Mouse (Mus musculus) lung, embryonic 14.5 days (tissue): Measurements from ENCODE around the gene Pard6b. TPM values are rescaled to one million over a fixed set of nuclear protein-coding genes. Genes with fewer than 3 reads are reported as not detected.
"Not testable (repeated sequence)": the region's sequence is repeated elsewhere in the genome, so short reads cannot be mapped to it uniquely, and the experiment has no call there.

ENCODE experiments used
- ATAC-seq: fragments of 200-750 bp; cut with Nextera tagmentation; 2 replicates; pipeline ENCODE4 v1.8.0; 2017; ENCODE audit warnings: mild to moderate bottlenecking, moderate TSS enrichment, moderate library complexity; ENCODE audit not compliant: insufficient read depth
- DNase-seq: peaks from one replicate; pipeline ENCODE4 v3.0.0-alpha.2; 2015
- H3K27ac ChIP-seq: fragments of 300-500 bp; sonication (generic); 2 replicates; pipeline ENCODE4 v1.5.1; 2014; ENCODE audit warnings: low read depth, mild to moderate bottlenecking, moderate library complexity
- H3K27me3 ChIP-seq: fragments of 300-500 bp; sonication (generic); 2 replicates; pipeline ENCODE4 v1.6.1; 2014; ENCODE audit warnings: low read length, control low read depth; ENCODE audit not compliant: insufficient read depth
- H3K36me3 ChIP-seq: fragments of 300-500 bp; sonication (generic); 2 replicates; pipeline ENCODE4 v1.6.1; 2014; ENCODE audit warnings: control low read depth; ENCODE audit not compliant: insufficient read depth
- H3K4me1 ChIP-seq: fragments of 300-500 bp; sonication (generic); 2 replicates; pipeline ENCODE4 v1.6.1; 2014; ENCODE audit warnings: antibody characterized with exemption, control low read depth; ENCODE audit not compliant: insufficient read depth
- H3K4me2 ChIP-seq: fragments of 300-500 bp; sonication (generic); 2 replicates; pipeline ENCODE4 v1.6.1; 2014; ENCODE audit warnings: mild to moderate bottlenecking
- H3K4me3 ChIP-seq: fragments of 300-500 bp; sonication (generic); 2 replicates; pipeline ENCODE4 v1.5.1; 2014; ENCODE audit warnings: low read depth, low read length
- H3K9ac ChIP-seq: fragments of 300-500 bp; sonication (generic); 2 replicates; pipeline ENCODE4 v1.6.1; 2014
- H3K9me3 ChIP-seq: fragments of 300-500 bp; sonication (generic); 2 replicates; pipeline ENCODE4 v1.6.1; 2016; ENCODE audit warnings: low read depth, low read length, control low read depth
- CTCF ChIP-seq: IDR thresholded peaks from 2 replicates; pipeline ENCODE4 v1.5.1; 2016; ENCODE audit warnings: antibody characterized with exemption, low read depth
- WGBS: fragments of 180-500 bp; shearing (Covaris S2); extraction: QIAGEN DNeasy Blood & Tissue Kit; methylation state at CpG from one replicate; pipeline ENCODE4 v1.1.7; 2014; 5-methylcytosine and 5-hydroxymethylcytosine counted together
- polyA plus RNA-seq: library from polyadenylated mRNA; unstranded; fragments of >200 nt; fragmentation: Nextera tagmentation; extraction: Ambion mirVana; gene quantifications from 2 replicates; pipeline ENCODE4 v1.2.1, GENCODE M21; 2014

Gene Pard6b
- polyA plus RNA-seq, 1 experiment from 2014 or later = 14.1 TPM

DNA sequence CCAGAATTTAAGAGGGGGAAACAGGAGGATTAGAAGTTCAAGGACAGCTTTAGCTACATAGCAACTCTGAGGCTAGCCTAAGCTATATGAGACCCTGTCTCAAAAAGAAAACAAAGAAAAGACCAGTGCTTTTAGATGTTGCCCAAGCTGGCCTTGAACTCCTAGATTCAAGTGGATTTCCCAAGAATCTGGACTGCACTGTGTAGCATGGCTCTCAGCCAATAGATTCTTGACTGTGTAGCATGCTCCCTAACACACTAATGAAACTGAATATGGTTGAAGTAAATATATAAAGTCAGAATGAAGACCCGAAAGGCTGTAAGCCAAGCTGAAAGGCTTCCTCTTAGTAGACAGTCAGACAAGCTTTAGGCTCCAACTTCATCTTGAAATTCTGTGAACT, 28.6 kb upstream of the Pard6b start:
- Histone ChIP-seq H3K9ac (no peak overlapping the region), H3K4me2 (no peak overlapping the region), H3K4me3 (no peak overlapping the region), H3K9me3 (no peaks in the 10 kb centered on the region), H3K4me1 (peaks cover 12% of the 10 kb centered on the region), H3K36me3 (no peaks in the 10 kb centered on the region), H3K27me3 (peaks cover 7% of the 10 kb centered on the region; the same call in 1 of the 2 replicates), H3K27ac (no peak overlapping the region)
- no peak for TF ChIP-seq CTCF
- WGBS = 79% methylated on average over 1 of the region's 1 CpGs
- ATAC-seq (no peak), DNase-seq (no peak)

DNA sequence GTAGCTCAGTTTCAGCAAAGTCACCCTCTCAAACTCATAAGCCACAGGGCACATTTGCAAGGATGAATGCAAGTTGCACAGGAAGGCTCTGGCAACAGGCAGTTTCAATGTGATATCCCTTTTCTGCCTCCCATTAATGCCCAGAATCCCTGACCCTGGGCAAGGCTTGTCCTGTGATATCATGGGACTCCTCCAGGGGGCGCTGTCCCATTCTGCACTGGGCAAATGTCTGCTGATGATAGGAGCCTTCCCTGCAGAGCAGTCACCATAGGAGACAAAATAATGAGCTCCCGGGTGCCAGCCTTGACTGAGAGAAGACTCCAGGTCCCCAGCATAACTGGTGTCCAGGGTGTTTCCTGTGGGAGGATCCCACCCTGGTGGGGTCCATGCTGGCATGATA, 28.1 kb upstream of the Pard6b start:
- peaks cover 7% of the 10 kb centered on the region; the same call in 1 of the 2 replicates for H3K27me3 ChIP-seq
- TF ChIP-seq CTCF = peak; percentile 81
- ATAC-seq = no peak
- no peak overlapping the region for H3K27ac ChIP-seq
- no peak overlapping the region for H3K4me2 ChIP-seq
- WGBS = 12% methylated on average over 2 of the region's 2 CpGs
- DNase-seq = peak; percentile 59
- H3K36me3 ChIP-seq = no peaks in the 10 kb centered on the region
- H3K4me3 ChIP-seq = no peak overlapping the region
- peaks cover 14% of the 10 kb centered on the region for H3K4me1 ChIP-seq
- no peaks in the 10 kb centered on the region for H3K9me3 ChIP-seq
- H3K9ac ChIP-seq = no peak overlapping the region

GRCm38 (mm10) chr2:168054142-168054541, 26.7 kb upstream of the Pard6b start:
- Histone ChIP-seq H3K27me3 (peaks cover 6% of the 10 kb centered on the region; the same call in 1 of the 2 replicates), H3K36me3 (no peaks in the 10 kb centered on the region), H3K9me3 (no peaks in the 10 kb centered on the region), H3K27ac (no peak overlapping the region), H3K9ac (no peak overlapping the region), H3K4me2 (no peak overlapping the region), H3K4me3 (no peak overlapping the region), H3K4me1 (peaks cover 13% of the 10 kb centered on the region)
- TF ChIP-seq CTCF = no peak
- DNase-seq = no peak
- no peak for ATAC-seq
- 87% methylated on average over 11 of the region's 11 CpGs for WGBS

DNA sequence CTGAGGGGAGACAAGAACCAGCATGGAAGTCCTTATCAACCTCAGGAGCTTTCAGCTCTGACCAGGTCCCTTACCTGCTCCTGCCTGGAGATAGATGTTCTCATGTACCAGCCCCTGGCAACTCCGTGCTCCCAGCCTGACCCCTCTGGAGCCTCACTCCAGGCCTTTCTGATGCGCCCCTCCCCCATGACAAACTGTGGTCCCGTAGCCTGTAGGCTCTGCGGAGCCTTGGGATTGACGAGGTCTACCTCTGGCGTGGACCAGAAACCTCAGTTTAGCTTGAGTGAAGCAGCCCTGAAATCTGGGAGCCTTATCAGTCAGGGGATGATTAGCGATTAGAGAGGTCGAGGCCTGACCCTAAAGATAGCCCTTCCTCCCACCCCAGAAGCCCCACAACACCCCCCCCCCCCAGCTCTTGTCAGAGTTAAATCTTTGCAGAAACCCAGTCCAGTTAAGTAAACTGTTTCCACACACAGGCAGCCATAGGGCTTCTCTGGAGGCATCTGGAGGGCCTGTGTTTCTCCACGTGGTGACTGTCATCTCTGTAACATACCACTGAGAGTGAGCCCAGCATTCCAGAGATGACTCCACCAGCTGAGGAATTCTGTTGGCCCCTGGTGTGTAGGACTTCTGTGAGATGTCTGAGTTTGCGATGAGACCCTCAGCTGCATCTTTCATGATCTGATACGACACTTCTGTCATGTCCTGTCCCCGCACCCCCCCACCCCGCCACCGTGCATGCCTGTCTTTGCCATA, 24.7 kb upstream of the Pard6b start:
- Histone ChIP-seq H3K27me3 (no peaks in the 10 kb centered on the region), H3K4me2 (no peak overlapping the region), H3K9me3 (no peaks in the 10 kb centered on the region), H3K36me3 (no peaks in the 10 kb centered on the region), H3K27ac (peak overlapping the region; percentile 27; the same call in 1 of the 2 replicates), H3K9ac (peak overlapping the region; percentile 26; the same call in 1 of the 2 replicates), H3K4me1 (peaks cover 10% of the 10 kb centered on the region), H3K4me3 (no peak overlapping the region)
- WGBS = 12% methylated on average over 14 of the region's 14 CpGs
- TF ChIP-seq CTCF = no peak
- ATAC-seq (peak; percentile 68; the same call in 1 of the 2 replicates), DNase-seq (peak; percentile 70)

GRCm38 (mm10) chr2:168056666-168056933, 24.2 kb upstream of the Pard6b start:
- WGBS = 15% methylated on average over 8 of the region's 8 CpGs
- no peaks in the 10 kb centered on the region for H3K27me3 ChIP-seq
- no peaks in the 10 kb centered on the region for H3K9me3 ChIP-seq
- H3K36me3 ChIP-seq = no peaks in the 10 kb centered on the region
- DNase-seq (peak; percentile 39), ATAC-seq (peak; percentile 29; the same call in 1 of the 2 replicates)
- H3K4me1 ChIP-seq = peaks cover 10% of the 10 kb centered on the region
- peak overlapping the region; percentile 27; the same call in 1 of the 2 replicates for H3K27ac ChIP-seq
- no peak for TF ChIP-seq CTCF
- H3K4me3 ChIP-seq = no peak overlapping the region
- H3K9ac ChIP-seq = peak overlapping the region; percentile 26; the same call in 1 of the 2 replicates
- H3K4me2 ChIP-seq = no peak overlapping the region

DNA sequence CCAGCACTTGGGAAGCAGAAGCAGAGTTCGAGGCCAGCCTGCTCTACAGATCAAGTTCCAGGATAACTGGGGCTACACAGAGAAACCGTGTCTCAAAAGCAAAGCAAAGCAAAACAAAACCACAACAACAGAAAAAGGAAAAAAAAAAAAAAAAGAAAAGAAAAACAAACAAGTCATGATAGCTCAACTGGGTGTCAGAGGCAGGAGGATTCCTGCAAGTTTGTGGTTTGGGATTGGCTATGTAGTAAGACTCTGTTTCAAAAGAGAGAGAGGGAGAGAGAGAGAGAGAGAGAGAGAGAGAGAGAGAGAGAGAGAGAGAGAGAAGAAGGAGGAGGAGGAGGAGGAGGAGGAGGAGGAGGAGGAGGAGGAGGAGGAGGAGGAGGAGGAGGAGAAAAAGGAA, 22.9 kb upstream of the Pard6b start:
- ATAC-seq, H3K9me3 ChIP-seq, H3K36me3 ChIP-seq, H3K27me3 ChIP-seq, H3K4me2 ChIP-seq, H3K4me3 ChIP-seq, H3K4me1 ChIP-seq, H3K27ac ChIP-seq, DNase-seq, H3K9ac ChIP-seq: not testable (repeated sequence)
- 55% methylated on average over 2 of the region's 2 CpGs for WGBS

- DNase-seq = peak; percentile 26
- ATAC-seq = peak; percentile 61; the same call in 1 of the 2 replicates
- Histone ChIP-seq H3K27me3 (no peaks in the 10 kb centered on the region), H3K4me1 (peaks cover 10% of the 10 kb centered on the region), H3K9me3 (no peaks in the 10 kb centered on the region), H3K4me2 (no peak overlapping the region), H3K4me3 (no peak overlapping the region), H3K27ac (peak overlapping the region; percentile 18; the same call in 1 of the 2 replicates), H3K9ac (no peak overlapping the region), H3K36me3 (no peaks in the 10 kb centered on the region)
- 22% methylated on average over 13 of the region's 13 CpGs for WGBS
- no peak for TF ChIP-seq CTCF
Measured at GRCm38 (mm10) chr2:168058488-168059199, 22.2 kb upstream of the Pard6b start.
